Mouse (Mus musculus) megakaryocyte, embryonic 14.5 days (primary cell): ENCODE data around the gene Synrg.

Experiments
- FLI1 ChIP-seq: IDR thresholded peaks from 2 replicates; pipeline ENCODE4 v1.6.1; 2012; ENCODE audit warnings: low read length, inconsistent platforms, mixed read lengths
- GATA1 ChIP-seq: IDR thresholded peaks from 3 replicates; pipeline ENCODE4 v1.6.1; 2012; ENCODE audit warnings: mixed read lengths, low read length, inconsistent platforms, borderline replicate concordance

DNA sequence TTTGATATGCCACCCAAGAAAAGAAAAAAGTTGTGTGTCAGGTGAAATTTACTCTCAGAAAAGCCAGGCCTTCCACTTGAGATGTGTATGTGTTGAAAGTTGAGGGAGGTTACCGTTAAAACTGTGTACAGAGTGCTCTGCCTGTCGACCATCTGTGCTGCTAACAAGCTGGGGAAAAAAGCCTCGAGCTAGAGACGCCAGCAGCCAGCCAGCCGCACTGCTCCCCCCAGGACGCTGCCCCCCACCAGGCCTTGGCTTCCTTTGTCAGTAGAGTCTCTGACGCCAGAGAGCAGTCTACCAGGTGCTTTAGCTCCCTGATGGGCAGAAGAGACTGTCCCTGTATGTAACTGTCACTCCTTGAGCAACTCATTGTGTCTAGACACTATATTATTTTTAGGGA lies 48.9 kb downstream of the Synrg start:
- TF ChIP-seq GATA1 (no peak), FLI1 (no peak)
